Mouse (Mus musculus): ENCODE measurements at regions not wholly inside any gene's neighbourhood (a gene's known extent, or its start where the extent isn't known, plus 50 kb on each side); places are given as distances from the start of the nearest gene placed in this dataset.

DNA sequence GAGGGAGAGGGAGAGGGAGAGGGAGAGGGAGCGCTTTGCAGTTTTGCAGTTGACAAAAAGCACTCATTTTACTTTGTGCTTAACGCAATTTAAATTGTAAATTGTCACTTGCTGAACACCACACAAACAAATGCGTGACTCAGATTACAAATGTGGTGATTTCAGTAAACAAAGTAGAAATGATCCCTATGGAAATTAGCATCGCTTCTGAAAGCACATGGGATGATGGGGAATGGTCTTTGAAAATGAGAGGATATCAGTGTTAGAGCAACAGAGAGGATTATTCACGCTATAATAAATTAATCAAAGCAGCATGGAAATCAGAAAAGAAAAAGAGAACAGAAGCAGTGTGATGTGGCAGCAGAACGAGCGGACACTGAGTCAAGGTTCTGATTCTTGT lies 78.4 kb upstream of the Adra1b start:
- Histone ChIP-seq H3K4me1 (ENCODE audit: control insufficient read depth, insufficient read depth, low read length) (no peaks in the 10 kb centered on the region), H3K9ac (replicated peaks; ENCODE audit: low read length) (no peak overlapping the region), H3K4me3 (ENCODE audit: low read depth, low read length) (no peak overlapping the region), H3K27me3 (ENCODE audit: control insufficient read depth, insufficient read depth, low read length) (no peaks in the 10 kb centered on the region), H3K27ac (replicated peaks; ENCODE audit: low read depth, low read length) (no peak overlapping the region), H3K9me3 (replicated peaks; ENCODE audit: control insufficient read depth, low read length) (no peaks in the 10 kb centered on the region), H3K36me3 (replicated peaks; ENCODE audit: control insufficient read depth, insufficient read depth, low read depth, low read length) (no peaks in the 10 kb centered on the region), H3K4me2 (ENCODE audit: low read depth, low read length) (no peak overlapping the region)
- no peak for ATAC-seq (replicated peaks; ENCODE audit: insufficient number of reproducible peaks, low FRiP score, low TSS enrichment, low read depth)
- DNase-seq (ENCODE audit: low spot score): no peak
- WGBS: 72% methylated on average over 7 of the region's 7 CpGs

DNA sequence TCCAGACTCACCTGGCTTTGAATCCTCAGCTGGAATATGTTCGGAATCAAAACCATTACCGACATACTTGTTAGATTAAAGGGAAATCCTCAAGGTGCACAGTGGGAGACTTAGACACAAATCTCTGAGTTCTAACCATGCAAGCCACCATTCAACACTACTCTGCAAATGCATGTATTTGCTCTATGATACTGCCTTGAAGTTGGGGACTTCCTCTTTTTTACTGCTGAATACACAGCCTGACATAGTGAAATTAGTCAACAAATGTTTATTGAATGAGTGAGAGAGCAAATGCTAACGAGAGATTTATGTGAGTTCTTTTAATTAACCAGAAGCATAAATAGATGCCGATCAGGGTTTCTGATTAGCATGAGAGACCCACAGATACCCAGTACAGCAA lies 79.4 kb upstream of the Adra1b start:
- Histone ChIP-seq H3K9me3 (replicated peaks; ENCODE audit: control insufficient read depth, low read length) (no peaks in the 10 kb centered on the region), H3K36me3 (replicated peaks; ENCODE audit: control insufficient read depth, insufficient read depth, low read depth, low read length) (no peaks in the 10 kb centered on the region), H3K27ac (replicated peaks; ENCODE audit: low read depth, low read length) (no peak overlapping the region), H3K4me2 (ENCODE audit: low read depth, low read length) (no peak overlapping the region), H3K9ac (replicated peaks; ENCODE audit: low read length) (no peak overlapping the region), H3K4me3 (ENCODE audit: low read depth, low read length) (no peak overlapping the region), H3K4me1 (ENCODE audit: control insufficient read depth, insufficient read depth, low read length) (no peaks in the 10 kb centered on the region), H3K27me3 (ENCODE audit: control insufficient read depth, insufficient read depth, low read length) (no peaks in the 10 kb centered on the region)
- WGBS: 86% methylated on average over 4 of the region's 4 CpGs
- no peak for DNase-seq (ENCODE audit: low spot score)
- no peak for ATAC-seq (replicated peaks; ENCODE audit: insufficient number of reproducible peaks, low FRiP score, low TSS enrichment, low read depth)

DNA sequence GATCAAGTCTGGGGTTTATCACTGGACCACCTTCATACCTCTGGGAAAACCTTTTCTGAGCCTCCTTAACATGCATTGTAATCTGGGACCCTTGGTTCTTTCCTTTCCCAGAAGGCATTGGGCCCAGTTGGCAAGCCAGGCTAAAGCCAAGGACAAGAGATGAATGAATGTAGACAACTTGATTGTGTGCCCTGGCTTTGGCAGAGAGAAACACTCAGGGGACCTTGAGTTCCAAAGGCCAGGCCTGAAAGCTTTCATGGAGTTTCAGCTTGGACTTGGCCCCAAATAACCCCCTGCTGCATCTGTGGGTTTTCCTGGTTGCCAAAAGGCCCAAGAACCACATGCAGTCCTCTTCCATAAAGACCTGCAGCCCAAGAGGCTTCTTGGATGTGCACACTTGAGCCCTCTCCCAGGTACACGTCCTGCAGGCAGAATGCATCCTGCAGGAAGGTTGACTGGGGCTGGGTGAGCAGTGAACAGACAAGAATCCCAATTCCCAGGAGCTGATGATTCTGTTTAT lies 89.0 kb upstream of the Adra1b start:
- ATAC-seq (replicated peaks; ENCODE audit: insufficient number of reproducible peaks, low FRiP score, low TSS enrichment, low read depth) (no peak), DNase-seq (ENCODE audit: low spot score) (no peak)
- Histone ChIP-seq H3K27ac (replicated peaks; ENCODE audit: low read depth, low read length) (no peak overlapping the region), H3K4me2 (ENCODE audit: low read depth, low read length) (no peak overlapping the region), H3K4me1 (ENCODE audit: control insufficient read depth, insufficient read depth, low read length) (no peaks in the 10 kb centered on the region), H3K4me3 (ENCODE audit: low read depth, low read length) (no peak overlapping the region), H3K9me3 (replicated peaks; ENCODE audit: control insufficient read depth, low read length) (no peaks in the 10 kb centered on the region), H3K9ac (replicated peaks; ENCODE audit: low read length) (no peak overlapping the region), H3K27me3 (ENCODE audit: control insufficient read depth, insufficient read depth, low read length) (no peaks in the 10 kb centered on the region), H3K36me3 (replicated peaks; ENCODE audit: control insufficient read depth, insufficient read depth, low read depth, low read length) (no peaks in the 10 kb centered on the region)
- 63% methylated on average over 1 of the region's 1 CpGs for WGBS

DNA sequence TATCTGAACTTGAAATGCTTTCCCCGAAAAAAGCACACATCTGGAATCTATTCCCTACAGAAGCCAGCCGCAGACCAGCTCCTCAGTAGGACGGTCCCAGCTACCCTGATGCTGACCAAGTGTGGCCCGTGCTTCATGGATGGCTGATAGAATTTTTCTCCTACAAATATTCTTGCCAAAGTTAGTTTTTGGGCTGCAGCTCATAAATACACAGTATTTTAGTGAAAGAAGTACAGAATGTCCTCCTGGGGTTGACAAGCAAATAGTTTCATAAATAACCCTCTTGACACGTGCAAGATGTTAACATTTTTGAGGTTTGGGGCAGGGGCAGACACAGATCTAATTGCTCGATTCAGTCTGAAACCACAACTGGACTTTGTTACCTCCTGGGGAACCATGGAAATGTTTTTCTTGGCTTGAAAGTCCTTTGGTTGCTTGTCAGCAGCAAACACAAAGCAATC lies 91.0 kb upstream of the Adra1b start:
- no peak overlapping the region for H3K4me3 ChIP-seq (ENCODE audit: low read depth, low read length)
- no peak overlapping the region for H3K9ac ChIP-seq (replicated peaks; ENCODE audit: low read length)
- no peaks in the 10 kb centered on the region for H3K36me3 ChIP-seq (replicated peaks; ENCODE audit: control insufficient read depth, insufficient read depth, low read depth, low read length)
- no peaks in the 10 kb centered on the region for H3K27me3 ChIP-seq (ENCODE audit: control insufficient read depth, insufficient read depth, low read length)
- WGBS: 42% methylated on average over 6 of the region's 6 CpGs
- DNase-seq (ENCODE audit: low spot score) (peak; percentile 62), ATAC-seq (replicated peaks; ENCODE audit: insufficient number of reproducible peaks, low FRiP score, low TSS enrichment, low read depth) (no peak; the same call in 1 of the 2 replicates)
- H3K27ac ChIP-seq (replicated peaks; ENCODE audit: low read depth, low read length): no peak overlapping the region
- no peaks in the 10 kb centered on the region for H3K9me3 ChIP-seq (replicated peaks; ENCODE audit: control insufficient read depth, low read length)
- H3K4me1 ChIP-seq (ENCODE audit: control insufficient read depth, insufficient read depth, low read length): no peaks in the 10 kb centered on the region
- no peak overlapping the region for H3K4me2 ChIP-seq (ENCODE audit: low read depth, low read length)

DNA sequence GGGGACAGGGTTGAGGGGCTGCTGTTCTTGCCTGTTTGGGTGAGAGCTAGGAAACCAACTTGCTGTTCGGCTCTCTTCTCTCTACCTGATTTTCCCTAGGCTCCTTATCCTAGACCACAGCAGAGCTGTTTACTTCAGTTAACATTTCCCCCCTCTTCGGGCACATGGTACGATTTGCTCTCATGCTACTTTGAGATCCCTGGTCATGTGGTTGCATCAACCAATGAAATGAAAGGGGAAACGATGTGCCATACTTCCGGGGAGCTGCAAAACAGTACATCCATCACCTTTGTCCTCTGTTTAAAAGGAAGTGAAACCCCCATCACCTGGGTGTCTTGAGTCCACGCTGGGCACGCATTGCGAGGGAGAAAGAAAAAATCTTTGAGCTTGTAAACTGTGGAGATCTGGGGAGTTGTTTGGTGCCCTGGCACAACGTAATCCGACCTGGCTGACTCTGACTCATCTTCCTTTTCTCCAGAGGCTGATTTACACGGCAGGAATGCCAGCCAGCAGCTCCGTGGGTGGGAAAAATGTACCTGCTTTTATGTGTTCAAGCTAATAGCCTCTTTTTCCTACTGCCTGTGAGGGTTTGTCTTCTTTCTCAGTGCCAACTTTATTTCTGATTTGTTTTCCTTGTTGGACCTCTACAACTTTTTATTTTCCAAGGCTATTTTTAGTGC lies 97.2 kb upstream of the Adra1b start:
- no peak for ATAC-seq (replicated peaks; ENCODE audit: insufficient number of reproducible peaks, low FRiP score, low TSS enrichment, low read depth)
- H3K9me3 ChIP-seq (replicated peaks; ENCODE audit: control insufficient read depth, low read length): no peaks in the 10 kb centered on the region

DNA sequence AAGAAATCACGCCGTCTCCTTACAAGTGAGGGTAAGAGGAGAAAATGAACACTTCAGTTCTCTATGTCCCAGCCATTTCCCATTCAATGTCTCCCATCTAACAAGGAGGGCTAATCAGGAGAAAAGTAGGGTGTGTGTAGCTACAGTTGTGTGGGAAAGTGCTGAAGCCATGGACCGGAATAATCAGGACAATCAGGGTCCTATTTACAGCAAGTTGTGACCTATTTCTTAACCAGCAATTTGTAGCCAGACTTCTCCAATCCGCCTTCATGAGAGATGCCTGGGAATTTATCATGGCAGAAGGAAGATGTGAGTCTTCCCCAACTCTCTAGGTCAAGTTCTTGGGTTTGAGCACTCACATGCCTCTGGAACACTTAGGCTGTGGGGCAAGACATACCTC lies 99.0 kb upstream of the Adra1b start:
- no peaks in the 10 kb centered on the region for H3K27me3 ChIP-seq (ENCODE audit: control insufficient read depth, insufficient read depth, low read length)
- H3K27ac ChIP-seq (replicated peaks; ENCODE audit: low read depth, low read length): no peak overlapping the region
- no peak for DNase-seq (ENCODE audit: low spot score)
- 89% methylated on average over 4 of the region's 4 CpGs for WGBS
- no peak overlapping the region for H3K4me2 ChIP-seq (ENCODE audit: low read depth, low read length)
- no peak for ATAC-seq (replicated peaks; ENCODE audit: insufficient number of reproducible peaks, low FRiP score, low TSS enrichment, low read depth)
- no peak overlapping the region for H3K9ac ChIP-seq (replicated peaks; ENCODE audit: low read length)
- no peaks in the 10 kb centered on the region for H3K4me1 ChIP-seq (ENCODE audit: control insufficient read depth, insufficient read depth, low read length)
- no peaks in the 10 kb centered on the region for H3K9me3 ChIP-seq (replicated peaks; ENCODE audit: control insufficient read depth, low read length)
- H3K36me3 ChIP-seq (replicated peaks; ENCODE audit: control insufficient read depth, insufficient read depth, low read depth, low read length): no peaks in the 10 kb centered on the region
- H3K4me3 ChIP-seq (ENCODE audit: low read depth, low read length): no peak overlapping the region

More for the DNA sequence above, 97.2 kb upstream of the Adra1b start:
- no peaks in the 10 kb centered on the region for H3K4me1 ChIP-seq (ENCODE audit: control insufficient read depth, insufficient read depth, low read length)
- no peak overlapping the region for H3K4me3 ChIP-seq (ENCODE audit: low read depth, low read length)
- 77% methylated on average over 12 of the region's 12 CpGs for WGBS
- DNase-seq (ENCODE audit: low spot score): no peak
- H3K4me2 ChIP-seq (ENCODE audit: low read depth, low read length): no peak overlapping the region
- H3K27me3 ChIP-seq (ENCODE audit: control insufficient read depth, insufficient read depth, low read length): no peaks in the 10 kb centered on the region
- H3K36me3 ChIP-seq (replicated peaks; ENCODE audit: control insufficient read depth, insufficient read depth, low read depth, low read length): no peaks in the 10 kb centered on the region
- no peak overlapping the region for H3K27ac ChIP-seq (replicated peaks; ENCODE audit: low read depth, low read length)
- H3K9ac ChIP-seq (replicated peaks; ENCODE audit: low read length): no peak overlapping the region

DNA sequence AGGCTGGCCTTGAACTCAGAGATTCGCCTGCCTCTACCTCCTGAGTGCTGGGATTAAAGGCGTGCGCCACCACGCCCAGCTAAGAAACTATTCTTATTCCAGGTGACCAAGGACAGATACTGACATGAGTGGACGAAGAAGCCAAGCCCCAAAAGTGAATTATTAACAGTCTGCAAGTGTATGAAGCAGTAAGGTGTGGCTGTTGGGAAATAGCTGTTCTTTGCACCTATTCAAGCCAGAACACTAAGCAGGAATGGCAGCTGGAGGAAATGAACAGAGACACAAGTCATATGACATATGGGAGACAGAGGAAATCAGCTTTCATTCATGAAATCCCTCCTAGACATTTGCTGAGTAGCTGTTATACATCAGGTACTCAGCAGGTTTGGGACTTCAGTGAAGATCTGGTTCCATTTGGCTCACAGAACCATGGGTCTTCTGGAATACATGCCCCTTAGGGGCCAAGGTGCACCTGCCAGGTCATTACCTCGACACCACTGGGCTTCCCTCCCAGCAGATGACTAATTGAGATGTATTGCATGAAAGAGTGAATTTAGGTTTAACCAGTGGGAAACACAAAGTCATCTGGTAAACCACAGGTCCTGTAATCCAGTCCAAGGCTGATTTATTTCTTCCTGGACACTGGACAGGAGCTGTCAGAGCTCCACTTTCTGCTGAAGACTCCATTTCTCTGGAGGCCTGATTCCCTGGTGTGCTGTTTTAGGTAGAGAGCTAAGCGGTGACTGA lies 101.0 kb upstream of the Adra1b start:
- ATAC-seq (replicated peaks; ENCODE audit: insufficient number of reproducible peaks, low FRiP score, low TSS enrichment, low read depth): no peak

More for the DNA sequence above, 101.0 kb upstream of the Adra1b start:
- Histone ChIP-seq H3K36me3 (replicated peaks; ENCODE audit: control insufficient read depth, insufficient read depth, low read depth, low read length) (no peaks in the 10 kb centered on the region), H3K9ac (replicated peaks; ENCODE audit: low read length) (no peak overlapping the region), H3K4me2 (ENCODE audit: low read depth, low read length) (no peak overlapping the region), H3K27me3 (ENCODE audit: control insufficient read depth, insufficient read depth, low read length) (no peaks in the 10 kb centered on the region), H3K4me1 (ENCODE audit: control insufficient read depth, insufficient read depth, low read length) (no peaks in the 10 kb centered on the region), H3K27ac (replicated peaks; ENCODE audit: low read depth, low read length) (no peak overlapping the region), H3K9me3 (replicated peaks; ENCODE audit: control insufficient read depth, low read length) (no peaks in the 10 kb centered on the region), H3K4me3 (ENCODE audit: low read depth, low read length) (no peak overlapping the region)
- 86% methylated on average over 7 of the region's 7 CpGs for WGBS
- DNase-seq (ENCODE audit: low spot score): no peak
